In the genomic region with DNA sequence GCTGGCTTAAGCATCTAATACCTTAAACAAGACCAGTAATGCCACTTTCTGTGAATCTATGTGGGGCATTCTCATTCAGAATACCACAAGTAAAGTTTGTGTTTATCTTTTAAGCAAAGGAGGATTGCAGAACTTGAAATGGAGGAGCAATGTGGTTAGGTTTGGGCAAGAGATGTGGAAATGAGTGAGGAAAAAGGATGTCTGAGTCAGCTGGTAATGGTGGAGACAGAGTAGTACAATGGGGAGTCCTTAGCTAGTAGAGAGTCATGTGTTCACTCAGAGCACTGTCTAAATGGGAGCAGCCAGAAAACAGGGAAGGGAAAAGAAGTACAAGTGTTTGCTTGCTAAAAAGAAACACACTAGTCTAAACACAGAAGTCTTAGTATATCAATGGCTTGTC, we compare ENCODE assay signal across 17 mouse cellular contexts.
DNase-seq lines count a peak whose midpoint lies in the region; ATAC-seq and TF ChIP-seq lines count a peak whose summit lies in the region.
"Had no signal": no experiment of that assay in that cellular context is flagged by ENCODE, and none has a peak within 500 bp of the region (broad histone marks: within the 10 kb centered on the region; RNA-seq: fewer than 3 reads in every experiment).

No protein-coding gene starts in this region.

- no peak for TF ChIP-seq CTCF in MEL (IDR thresholded peaks at IDR 0.05 in 2 of 3, conservative IDR thresholded peaks at IDR 0.05 in 1 of 3; ENCODE audit: control insufficient read depth in 1 of 3, insufficient read depth in 1 of 3, low read depth in 2 of 3, low read length in 3 of 3, poor library complexity in 1 of 3, severe bottlenecking in 1 of 3)
- TF ChIP-seq CTCF in left cerebral cortex, adult 2 months (IDR thresholded peaks at IDR 0.05), result no peak

- intact Hi-C loops in left cerebral cortex, adult 2 months (cut with DNase I), result no loop called here

- H3K4me3 ChIP-seq in limb, embryonic 11.5 days (ENCODE audit: low read depth, low read length), result no peak overlapping the region
- no peak overlapping the region for H3K4me3 ChIP-seq in limb, embryonic 10.5 days
- H3K4me3 ChIP-seq in MEL (ENCODE audit: control insufficient read depth in 1 of 2, insufficient read depth in 1 of 2, low read depth in 2 of 2, low read length in 2 of 2), result no peak overlapping the region
- H3K4me3 ChIP-seq in left cerebral cortex, adult 2 months, result no peak overlapping the region
- H3K4me3 ChIP-seq: forebrain, embryonic 15.5 days; heart, embryonic 13.5 days; hindbrain, embryonic 12.5 days had no signal

- no peak for ATAC-seq in limb, embryonic 11.5 days (ENCODE audit: insufficient number of reproducible peaks, low FRiP score, low TSS enrichment, low read depth)
- peak; percentile 87 for ATAC-seq in granulocyte monocyte progenitor cell, adult 5-6 weeks (replicated peaks; ENCODE audit: poor library complexity, severe bottlenecking)
- peak; percentile 76 for ATAC-seq in megakaryocyte progenitor cell, adult 5-6 weeks (replicated peaks; ENCODE audit: poor library complexity)
- ATAC-seq: forebrain, embryonic 15.5 days; hindbrain, postnatal 0 days had no signal

- DNase-seq in limb, embryonic 11.5 days (ENCODE audit: low spot score), result peak; percentile 6
- DNase-seq in limb, embryonic 10.5 days (ENCODE audit: low spot score), result no peak
- no peak for DNase-seq in MEL (ENCODE audit: low read depth, low spot score)
- no peak for DNase-seq in left cerebral cortex, adult 2 months (ENCODE audit: extremely low spot score in 1 of 2, low spot score in 2 of 2)
- DNase-seq in layer of hippocampus, adult 11-12 months (ENCODE audit: low spot score), result no peak
- DNase-seq: adrenal gland, adult 8-10 months; cerebellum, adult 11-12 months; cerebellum, adult 9-10 months; cerebellum, postnatal 36 days; gastrocnemius, postnatal 14 days; heart, postnatal 4 days had no signal

- H3K9me3 ChIP-seq in limb, embryonic 11.5 days (ENCODE audit: control insufficient read depth, low read length), result no peaks in the 10 kb centered on the region
- H3K9me3 ChIP-seq in limb, embryonic 10.5 days (replicated peaks), result no peaks in the 10 kb centered on the region
- no peaks in the 10 kb centered on the region for H3K9me3 ChIP-seq in MEL (replicated peaks; ENCODE audit: insufficient read depth, low read length)
- H3K9me3 ChIP-seq: forebrain, embryonic 15.5 days; heart, embryonic 13.5 days; hindbrain, embryonic 12.5 days had no signal

- no peak overlapping the region for H3K27ac ChIP-seq in limb, embryonic 11.5 days (replicated peaks; ENCODE audit: low read depth, low read length)
- no peak overlapping the region for H3K27ac ChIP-seq in limb, embryonic 10.5 days
- 0 out of 2 replicates have a peak overlapping the region, but pooled peaks have one; percentile 17 for H3K27ac ChIP-seq in MEL (ENCODE audit: control insufficient read depth, low read depth, low read length)
- H3K27ac ChIP-seq in left cerebral cortex, adult 2 months, result no peak overlapping the region
- H3K27ac ChIP-seq: forebrain, embryonic 15.5 days; heart, embryonic 13.5 days; hindbrain, embryonic 12.5 days; hindbrain, postnatal 0 days had no signal

- TF ChIP-seq POLR2A in MEL (IDR thresholded peaks at IDR 0.05; ENCODE audit: control insufficient read depth in 1 of 2, insufficient read depth in 1 of 2, low read depth in 1 of 2, low read length in 2 of 2, poor library complexity in 1 of 2), result no peak

- H3K27me3 ChIP-seq in limb, embryonic 11.5 days (ENCODE audit: control insufficient read depth, insufficient read depth, low read length), result no peaks in the 10 kb centered on the region
- no peaks in the 10 kb centered on the region for H3K27me3 ChIP-seq in limb, embryonic 10.5 days (ENCODE audit: low read depth, poor library complexity, severe bottlenecking)
- no peaks in the 10 kb centered on the region for H3K27me3 ChIP-seq in MEL (ENCODE audit: control insufficient read depth in 1 of 2, insufficient read depth in 2 of 2, low read length in 2 of 2)
- H3K27me3 ChIP-seq: forebrain, embryonic 15.5 days; heart, embryonic 13.5 days; hindbrain, embryonic 12.5 days had no signal

- H3K4me2 ChIP-seq in limb, embryonic 11.5 days (ENCODE audit: low read depth, severe bottlenecking), result no peak overlapping the region
- H3K4me2 ChIP-seq: forebrain, embryonic 15.5 days; heart, embryonic 13.5 days; hindbrain, embryonic 12.5 days had no signal

- TF ChIP-seq EP300 in MEL (IDR thresholded peaks at IDR 0.05; ENCODE audit: low read depth in 1 of 2, low read length in 2 of 2), result no peak

- no peaks in the 10 kb centered on the region for H3K4me1 ChIP-seq in limb, embryonic 11.5 days (ENCODE audit: control insufficient read depth, insufficient read depth, low read length)
- H3K4me1 ChIP-seq in limb, embryonic 10.5 days, result no peaks in the 10 kb centered on the region
- H3K4me1 ChIP-seq in MEL (ENCODE audit: control insufficient read depth in 1 of 2, insufficient read depth in 2 of 2, low read length in 2 of 2), result peaks cover 4 to 8% of the 10 kb centered on the region in 2 experiments
- H3K4me1 ChIP-seq: forebrain, embryonic 15.5 days; hindbrain, embryonic 12.5 days had no signal

- no peak for TF ChIP-seq RAD21 in MEL (IDR thresholded peaks at IDR 0.05; ENCODE audit: low read depth, low read length)

- H3K36me3 ChIP-seq in limb, embryonic 11.5 days (ENCODE audit: control insufficient read depth, insufficient read depth, low read length), result peaks cover 6% of the 10 kb centered on the region
- H3K36me3 ChIP-seq in limb, embryonic 10.5 days, result peaks cover 76% of the 10 kb centered on the region
- H3K36me3 ChIP-seq in MEL (ENCODE audit: control insufficient read depth in 1 of 2, insufficient read depth in 2 of 2, low read length in 2 of 2), result peaks cover 8 to 10% of the 10 kb centered on the region in 2 experiments

- H3K79me2 ChIP-seq in MEL (ENCODE audit: control insufficient read depth, insufficient read depth, low read length, poor library complexity), result no peaks in the 10 kb centered on the region

- no peak overlapping the region for H3K9ac ChIP-seq in limb, embryonic 11.5 days (ENCODE audit: low read length)
- H3K9ac ChIP-seq in MEL (ENCODE audit: control insufficient read depth, low read depth, low read length, poor library complexity, severe bottlenecking), result no peak overlapping the region
- H3K9ac ChIP-seq: forebrain, embryonic 15.5 days; heart, embryonic 13.5 days; hindbrain, embryonic 12.5 days had no signal

TF ChIP-seq in MEL, 35 proteins besides CTCF, POLR2A, EP300 and RAD21:
- TF ChIP-seq SIN3A (IDR thresholded peaks at IDR 0.05; ENCODE audit: low read length) (no peak), TBP (IDR thresholded peaks at IDR 0.05; ENCODE audit: low read depth, low read length) (no peak), CHD1 (IDR thresholded peaks at IDR 0.05; ENCODE audit: low read depth, low read length) (no peak), ELF1 (IDR thresholded peaks at IDR 0.05; ENCODE audit: low read depth, low read length) (no peak), NRF1 (IDR thresholded peaks at IDR 0.05; ENCODE audit: insufficient read depth, low read depth, low read length, poor library complexity, severe bottlenecking) (no peak), E2F4 (IDR thresholded peaks at IDR 0.05; ENCODE audit: borderline replicate concordance, low read depth, low read length) (no peak), JUND (IDR thresholded peaks at IDR 0.05; ENCODE audit: low read depth, low read length) (no peak), ZKSCAN1 (IDR thresholded peaks at IDR 0.05; ENCODE audit: low read depth, low read length) (no peak), POLR2AphosphoS2 (IDR thresholded peaks at IDR 0.05; ENCODE audit: low read length) (no peak), POLR2AphosphoS5 (IDR thresholded peaks at IDR 0.05; ENCODE audit: borderline replicate concordance, low read depth, low read length) (no peak), SMC3 (IDR thresholded peaks at IDR 0.05; ENCODE audit: low read depth, low read length) (no peak), RCOR1 (IDR thresholded peaks at IDR 0.05; ENCODE audit: low read depth, low read length) (no peak)
